Mouse (Mus musculus) bone marrow, adult 2 months (tissue): ENCODE measurements at regions not wholly inside any gene's neighbourhood (a gene's known extent, or its start where the extent isn't known, plus 50 kb on each side); places are given as distances from the start of the nearest gene placed in this dataset.

ENCODE experiments used
- CTCF ChIP-seq: fragments of 200-500 bp; IDR thresholded peaks from 2 replicates; pipeline ENCODE4 v1.5.1; 2011; ENCODE audit warnings: low read length, control low read depth; ENCODE audit not compliant: control insufficient read depth, insufficient read depth
- POLR2A ChIP-seq: fragments of 200-500 bp; IDR thresholded peaks from 2 replicates; pipeline ENCODE4 v1.6.1; 2011; ENCODE audit warnings: low read depth, mild to moderate bottlenecking, control low read depth, low read length, borderline replicate concordance; ENCODE audit not compliant: control insufficient read depth

- TF ChIP-seq CTCF (no peak), POLR2A (no peak)
Measured at GRCm38 (mm10) chr2:148144816-148145215, 98.0 kb upstream of the Foxa2 start.
